Mouse (Mus musculus): ENCODE data around the gene Msantd2. TPM values are rescaled to one million over a fixed set of nuclear protein-coding genes. Genes with fewer than 3 reads are reported as not detected.
A peak's percentile ranks its signal among the peaks of the same experiment; 100 is the strongest.

Msantd2 gene
- total RNA-seq, 2 experiments from 2014 or later = 20.5 to 25.6 TPM

- Histone ChIP-seq H3K4me3 (no peak overlapping the region), H3K27ac (no peak overlapping the region)
- peak; percentile 15; the same call in 1 of the 2 replicates for TF ChIP-seq CTCF (conservative IDR thresholded peaks at IDR 0.05)
- no peak for DNase-seq (ENCODE audit: low spot score in 2 of 2)
These were observed 15.5 kb upstream of the Msantd2 start for GRCm38 (mm10) chr9:37473611-37474125.

GRCm38 (mm10) chr9:37474923-37475322 is 14.2 kb upstream of the Msantd2 start:
- Histone ChIP-seq H3K4me3 (no peak overlapping the region), H3K27ac (no peak overlapping the region)
- no peak for TF ChIP-seq CTCF (conservative IDR thresholded peaks at IDR 0.05)
- DNase-seq (ENCODE audit: low spot score in 2 of 2) = peak; percentile 39 to 52

GRCm38 (mm10) chr9:37485146-37485545 is 4.0 kb upstream of the Msantd2 start:
- no peak overlapping the region for H3K4me3 ChIP-seq
- DNase-seq (ENCODE audit: low spot score in 2 of 2) = no peak
- no peak for TF ChIP-seq CTCF (conservative IDR thresholded peaks at IDR 0.05)
- H3K27ac ChIP-seq = no peak overlapping the region

GRCm38 (mm10) chr9:37488041-37488440 is 1.1 kb upstream of the Msantd2 start:
- TF ChIP-seq CTCF (conservative IDR thresholded peaks at IDR 0.05) = no peak
- H3K27ac ChIP-seq = peak overlapping the region; percentile 97

GRCm38 (mm10) chr9:37489446-37490120 is 464 bp downstream of the Msantd2 start:
- peak overlapping the region; percentile 96 for H3K4me3 ChIP-seq
- H3K27ac ChIP-seq = peak overlapping the region; percentile 97
- DNase-seq (ENCODE audit: low spot score in 2 of 2) = peak; percentile 8 to 16
- TF ChIP-seq CTCF (conservative IDR thresholded peaks at IDR 0.05) = no peak

More at GRCm38 (mm10) chr9:37488041-37488440, 1.1 kb upstream of the Msantd2 start:
- H3K4me3 ChIP-seq = peak overlapping the region; percentile 96
- DNase-seq (ENCODE audit: low spot score in 2 of 2) = no peak

- TF ChIP-seq CTCF (conservative IDR thresholded peaks at IDR 0.05) = no peak
- H3K4me3 ChIP-seq = no peak overlapping the region
- no peak overlapping the region for H3K27ac ChIP-seq
- no peak for DNase-seq (ENCODE audit: low spot score in 2 of 2)
These were observed 6.6 kb downstream of the Msantd2 start for GRCm38 (mm10) chr9:37495761-37496160.

- Histone ChIP-seq H3K27ac (no peak overlapping the region), H3K4me3 (no peak overlapping the region)
- no peak for DNase-seq (ENCODE audit: low spot score in 2 of 2)
- TF ChIP-seq CTCF (conservative IDR thresholded peaks at IDR 0.05) = no peak
These were observed 7.2 kb downstream of the Msantd2 start for GRCm38 (mm10) chr9:37496325-37496724.

- DNase-seq (ENCODE audit: low spot score in 2 of 2) = no peak
- Histone ChIP-seq H3K4me3 (no peak overlapping the region), H3K27ac (no peak overlapping the region)
- TF ChIP-seq CTCF (conservative IDR thresholded peaks at IDR 0.05) = no peak
These were observed 11.1 kb downstream of the Msantd2 start for GRCm38 (mm10) chr9:37500201-37500600.

- DNase-seq (ENCODE audit: low spot score in 2 of 2) = no peak
- Histone ChIP-seq H3K4me3 (no peak overlapping the region), H3K27ac (no peak overlapping the region)
- TF ChIP-seq CTCF (conservative IDR thresholded peaks at IDR 0.05) = no peak
These were observed 12.1 kb downstream of the Msantd2 start for GRCm38 (mm10) chr9:37501170-37501569.

GRCm38 (mm10) chr9:37504348-37504747 is 15.2 kb downstream of the Msantd2 start:
- peak; percentile 62 for TF ChIP-seq CTCF (conservative IDR thresholded peaks at IDR 0.05)
- no peak overlapping the region for H3K4me3 ChIP-seq
- no peak overlapping the region for H3K27ac ChIP-seq
- no peak for DNase-seq (ENCODE audit: low spot score in 2 of 2)

- Histone ChIP-seq H3K27ac (peak overlapping the region; percentile 40; the same call in 1 of the 2 replicates), H3K4me3 (no peak overlapping the region)
- TF ChIP-seq CTCF (conservative IDR thresholded peaks at IDR 0.05) = no peak
- DNase-seq (ENCODE audit: low spot score in 2 of 2) = peak in 1 of 2 experiments; percentile 33
These were observed 16.9 kb downstream of the Msantd2 start for GRCm38 (mm10) chr9:37506023-37506422.

- Histone ChIP-seq H3K27ac (no peak overlapping the region), H3K4me3 (no peak overlapping the region)
- peak; percentile 61 for TF ChIP-seq CTCF (conservative IDR thresholded peaks at IDR 0.05)
- DNase-seq (ENCODE audit: low spot score in 2 of 2) = no peak
These were observed 23.0 kb downstream of the Msantd2 start for GRCm38 (mm10) chr9:37512097-37512496.

GRCm38 (mm10) chr9:37514456-37514855 is 25.3 kb downstream of the Msantd2 start:
- H3K4me3 ChIP-seq = no peak overlapping the region
- DNase-seq (ENCODE audit: low spot score in 2 of 2) = no peak
- H3K27ac ChIP-seq = no peak overlapping the region

GRCm38 (mm10) chr9:37517467-37517866 is 28.3 kb downstream of the Msantd2 start:
- no peak for DNase-seq (ENCODE audit: low spot score in 2 of 2)
- Histone ChIP-seq H3K27ac (no peak overlapping the region), H3K4me3 (no peak overlapping the region)
- no peak for TF ChIP-seq CTCF (conservative IDR thresholded peaks at IDR 0.05)

More at GRCm38 (mm10) chr9:37514456-37514855, 25.3 kb downstream of the Msantd2 start:
- TF ChIP-seq CTCF (conservative IDR thresholded peaks at IDR 0.05) = no peak

Data from layer of hippocampus, adult 2 months (tissue).